Comparison of ENCODE assay signal across 14 mouse cellular contexts in genomic region chrX:60896296-60896695, GRCm38 (mm10). TPM values are rescaled to one million over a fixed set of nuclear protein-coding genes. Genes with fewer than 3 reads are reported as not detected.
DNase-seq lines count a peak whose midpoint lies in the region; ATAC-seq and TF ChIP-seq lines count a peak whose summit lies in the region.
"Had no signal": no experiment of that assay in that cellular context is flagged by ENCODE, and none has a peak within 500 bp of the region (broad histone marks: within the 10 kb centered on the region; RNA-seq: fewer than 3 reads in every experiment).

No protein-coding gene starts in this region.

- TF ChIP-seq CTCF in kidney, adult 2 months (conservative IDR thresholded peaks at IDR 0.05; ENCODE audit: insufficient read depth, insufficient read length, low read depth, low read length), result no peak

- TF ChIP-seq POLR2A in kidney, adult 2 months (IDR thresholded peaks at IDR 0.05; ENCODE audit: low read depth, low read length), result no peak

- H3K9ac ChIP-seq in heart, embryonic 15.5 days, result no peak overlapping the region
- H3K9ac ChIP-seq in forebrain, embryonic 15.5 days (replicated peaks), result no peak overlapping the region
- no peak overlapping the region for H3K9ac ChIP-seq in midbrain, embryonic 14.5 days (replicated peaks; ENCODE audit: low read length)
- H3K9ac ChIP-seq: limb, embryonic 15.5 days; lung, embryonic 15.5 days had no signal

- peak overlapping the region; percentile 23; the same call in 1 of the 2 replicates for H3K4me2 ChIP-seq in heart, embryonic 15.5 days
- peak overlapping the region; percentile 75 for H3K4me2 ChIP-seq in forebrain, embryonic 15.5 days (replicated peaks)
- peak overlapping the region; percentile 62 for H3K4me2 ChIP-seq in midbrain, embryonic 14.5 days (ENCODE audit: low read length)
- H3K4me2 ChIP-seq: limb, embryonic 15.5 days; lung, embryonic 15.5 days had no signal

- H3K27ac ChIP-seq in heart, embryonic 15.5 days, result no peak overlapping the region
- no peak overlapping the region for H3K27ac ChIP-seq in forebrain, embryonic 15.5 days (replicated peaks)
- H3K27ac ChIP-seq in midbrain, embryonic 14.5 days (replicated peaks; ENCODE audit: low read depth, low read length), result no peak overlapping the region
- no peak overlapping the region for H3K27ac ChIP-seq in kidney, adult 2 months (ENCODE audit: insufficient read depth, low read depth, low read length)
- H3K27ac ChIP-seq: gastrocnemius, adult 2 months; limb, embryonic 15.5 days; lung, embryonic 15.5 days had no signal

- peaks cover 12% of the 10 kb centered on the region for H3K4me1 ChIP-seq in heart, embryonic 15.5 days (replicated peaks)
- peaks cover 19% of the 10 kb centered on the region for H3K4me1 ChIP-seq in forebrain, embryonic 15.5 days
- no peaks in the 10 kb centered on the region for H3K4me1 ChIP-seq in midbrain, embryonic 14.5 days (ENCODE audit: control insufficient read depth, insufficient read depth, low read length)
- no peaks in the 10 kb centered on the region for H3K4me1 ChIP-seq in kidney, adult 2 months (ENCODE audit: control insufficient read depth, insufficient read depth, low read length)
- H3K4me1 ChIP-seq: lung, embryonic 15.5 days had no signal

- 11% methylated on average over 12 of the region's 13 CpGs for WGBS in heart, embryonic 15.5 days
- 16% methylated on average over 13 of the region's 13 CpGs for WGBS in forebrain, embryonic 15.5 days
- WGBS in midbrain, embryonic 14.5 days, result 21% methylated on average over 12 of the region's 13 CpGs
- 1% methylated on average over 12 of the region's 13 CpGs for WGBS in kidney, adult 2 months

- DNase-seq in heart, adult 9 months (ENCODE audit: low spot score in 2 of 2), result no peak
- DNase-seq in embryo, embryonic 10.5 days (ENCODE audit: low spot score), result peak; percentile 44
- peak; percentile 57 for DNase-seq in midbrain, embryonic 14.5 days
- DNase-seq in urinary bladder, postnatal 10 days (ENCODE audit: low spot score), result no peak
- DNase-seq in kidney, adult 2 months, result no peak
- DNase-seq in c-Kit-positive CD71-positive TER-119-positive erythroid progenitor cells, embryonic 14.5 days (ENCODE audit: low spot score), result no peak
- DNase-seq: cerebellum, postnatal 25 days; gastrocnemius, adult 2 months; spleen, adult 18-20 months had no signal

- ATAC-seq in heart, embryonic 15.5 days (replicated peaks; ENCODE audit: insufficient number of reproducible peaks, insufficient read depth, low FRiP score, low read depth), result no peak
- no peak for ATAC-seq in forebrain, embryonic 15.5 days (replicated peaks)
- no peak for ATAC-seq in midbrain, embryonic 14.5 days (ENCODE audit: low FRiP score, low TSS enrichment)

- peaks cover 71% of the 10 kb centered on the region for H3K27me3 ChIP-seq in heart, embryonic 15.5 days
- H3K27me3 ChIP-seq in forebrain, embryonic 15.5 days, result no peaks in the 10 kb centered on the region
- no peaks in the 10 kb centered on the region for H3K27me3 ChIP-seq in midbrain, embryonic 14.5 days (ENCODE audit: control insufficient read depth, insufficient read depth, low read length)
- peaks cover 2% of the 10 kb centered on the region for H3K27me3 ChIP-seq in kidney, adult 2 months (replicated peaks; ENCODE audit: control insufficient read depth, insufficient read depth, low read length)

- no peak overlapping the region for H3K4me3 ChIP-seq in heart, embryonic 15.5 days
- H3K4me3 ChIP-seq in forebrain, embryonic 15.5 days, result no peak overlapping the region
- no peak overlapping the region for H3K4me3 ChIP-seq in midbrain, embryonic 14.5 days (replicated peaks; ENCODE audit: low read depth, low read length)
- no peak overlapping the region for H3K4me3 ChIP-seq in kidney, adult 2 months (ENCODE audit: insufficient read depth, low read depth, low read length)
- H3K4me3 ChIP-seq: gastrocnemius, adult 2 months; limb, embryonic 15.5 days; lung, embryonic 15.5 days had no signal

- no peaks in the 10 kb centered on the region for H3K9me3 ChIP-seq in heart, embryonic 15.5 days (replicated peaks)
- H3K9me3 ChIP-seq in forebrain, embryonic 15.5 days, result no peaks in the 10 kb centered on the region
- no peaks in the 10 kb centered on the region for H3K9me3 ChIP-seq in midbrain, embryonic 14.5 days (ENCODE audit: control insufficient read depth, low read length)
- H3K9me3 ChIP-seq: limb, embryonic 15.5 days; lung, embryonic 15.5 days had no signal

- no peaks in the 10 kb centered on the region for H3K36me3 ChIP-seq in heart, embryonic 15.5 days
- no peaks in the 10 kb centered on the region for H3K36me3 ChIP-seq in forebrain, embryonic 15.5 days
- H3K36me3 ChIP-seq in midbrain, embryonic 14.5 days (ENCODE audit: control insufficient read depth, insufficient read depth, low read length), result no peaks in the 10 kb centered on the region
- H3K36me3 ChIP-seq in kidney, adult 2 months (ENCODE audit: control insufficient read depth, insufficient read depth, low read length), result no peaks in the 10 kb centered on the region
- H3K36me3 ChIP-seq: limb, embryonic 15.5 days; lung, embryonic 15.5 days had no signal

RNA-seq across cellular contexts. Expression of gene Sox3, which starts 3.1 kb away (rescaled TPM):
- polyA plus RNA-seq in heart, embryonic 15.5 days (2015; fragmentation: Nextera tagmentation; extraction: Ambion mirVana), result 0.49 and 0.57 TPM in 2 replicates
- polyA plus RNA-seq in forebrain, embryonic 15.5 days (2015; fragmentation: Nextera tagmentation; extraction: Ambion mirVana), result 2.7 and 4.3 TPM in 2 replicates
- polyA plus RNA-seq in midbrain, embryonic 14.5 days (2014; fragmentation: Nextera tagmentation; extraction: Ambion mirVana), result 2.6 and 2.7 TPM in 2 replicates
- polyA plus RNA-seq in kidney, adult 2 months (2012; rRNA removed), result not detected in 2 replicates
- polyA plus RNA-seq: kidney, embryonic 16.5 days; limb, embryonic 15.5 days; lung, embryonic 15.5 days had no signal

Comparison
In these comparisons a context has a peak if more than half of its experiments do, and no peak if none do; other contexts are left out.
1. H3K4me2 ChIP-seq: peak in every context shown above with its lines; median percentile 75 in forebrain, embryonic 15.5 days; 62 in midbrain, embryonic 14.5 days; 23 in heart, embryonic 15.5 days.
2. DNase-seq: peak in embryo, embryonic 10.5 days (single experiment) and midbrain, embryonic 14.5 days (single experiment); none in heart, adult 9 months (0 of 2), urinary bladder, postnatal 10 days (single experiment), kidney, adult 2 months (single experiment) and c-Kit-positive CD71-positive TER-119-positive erythroid progenitor cells, embryonic 14.5 days (single experiment).